In genomic region chr7:79710130-79710607, GRCm38 (mm10) we compare ENCODE assay signal across 8 mouse cellular contexts. TPM values are rescaled to one million over a fixed set of nuclear protein-coding genes. Genes with fewer than 3 reads are reported as not detected.
A peak's percentile ranks its signal among the peaks of the same experiment; 100 is the strongest.
DNase-seq lines count a peak whose midpoint lies in the region; ATAC-seq and TF ChIP-seq lines count a peak whose summit lies in the region.

No protein-coding gene starts in this region.

- H3K9ac ChIP-seq in lung, embryonic 16.5 days (ENCODE audit: low read length): peak overlapping the region; percentile 57
- peak overlapping the region; percentile 43 for H3K9ac ChIP-seq in midbrain, embryonic 12.5 days (replicated peaks)

- H3K4me1 ChIP-seq in lung, embryonic 16.5 days (replicated peaks; ENCODE audit: control insufficient read depth, insufficient read depth, low read length): peaks cover 6% of the 10 kb centered on the region; the same call in 1 of the 2 replicates
- H3K4me1 ChIP-seq in midbrain, embryonic 12.5 days: peaks cover 20% of the 10 kb centered on the region

- 2% methylated on average over 45 of the region's 55 CpGs for WGBS in lung, embryonic 16.5 days
- 1% methylated on average over 55 of the region's 55 CpGs for WGBS in midbrain, embryonic 12.5 days

- H3K4me3 ChIP-seq in lung, embryonic 16.5 days (ENCODE audit: low read length): peak overlapping the region; percentile 50
- H3K4me3 ChIP-seq in layer of hippocampus, adult 2 months: peak overlapping the region; percentile 56
- peak overlapping the region; percentile 39 for H3K4me3 ChIP-seq in midbrain, embryonic 12.5 days

- ATAC-seq in lung, embryonic 16.5 days (ENCODE audit: low read depth): peak; percentile 83
- peak; percentile 90 for ATAC-seq in frontal cortex, adult (ENCODE audit: low TSS enrichment)
- peak; percentile 89 for ATAC-seq in midbrain, embryonic 12.5 days (ENCODE audit: low FRiP score, low read depth)

- H3K4me2 ChIP-seq in lung, embryonic 16.5 days (ENCODE audit: low read depth, low read length): peak overlapping the region; percentile 77
- peak overlapping the region; percentile 55 for H3K4me2 ChIP-seq in midbrain, embryonic 12.5 days (replicated peaks)

- no peak for DNase-seq in lung, postnatal 36 days
- peak; percentile 85 for DNase-seq in cerebellum, postnatal 10 days
- DNase-seq in layer of hippocampus, adult 2 months (ENCODE audit: low spot score in 2 of 2): peak in 1 of 2 experiments; percentile 66
- peak; percentile 57 for DNase-seq in testis, postnatal 14 days (ENCODE audit: low spot score)
- DNase-seq in adipocyte (ENCODE audit: low spot score): no peak

- no peaks in the 10 kb centered on the region for H3K36me3 ChIP-seq in lung, embryonic 16.5 days (ENCODE audit: control insufficient read depth, insufficient read depth, low read length)
- peaks cover 18% of the 10 kb centered on the region for H3K36me3 ChIP-seq in midbrain, embryonic 12.5 days

- peak; percentile 78 for TF ChIP-seq CTCF in layer of hippocampus, adult 2 months (conservative IDR thresholded peaks at IDR 0.05)

- H3K27ac ChIP-seq in lung, embryonic 16.5 days (ENCODE audit: low read length): no peak overlapping the region
- H3K27ac ChIP-seq in layer of hippocampus, adult 2 months: peak overlapping the region; percentile 68
- H3K27ac ChIP-seq in midbrain, embryonic 12.5 days (replicated peaks): no peak overlapping the region

- no peaks in the 10 kb centered on the region for H3K9me3 ChIP-seq in lung, embryonic 16.5 days (ENCODE audit: control insufficient read depth, low read length)
- no peaks in the 10 kb centered on the region for H3K9me3 ChIP-seq in midbrain, embryonic 12.5 days

- peaks cover 14% of the 10 kb centered on the region; the same call in 1 of the 2 replicates for H3K27me3 ChIP-seq in lung, embryonic 16.5 days (ENCODE audit: control insufficient read depth, insufficient read depth, low read depth, low read length)
- peaks cover 30% of the 10 kb centered on the region for H3K27me3 ChIP-seq in midbrain, embryonic 12.5 days

RNA-seq across cellular contexts. Expression of gene Kif7, which starts 5.4 kb away (rescaled TPM):
- 3.2 and 3.7 TPM in 2 replicates for polyA plus RNA-seq in lung, embryonic 16.5 days (2015; fragmentation: Nextera tagmentation; extraction: Ambion mirVana)
- total RNA-seq in layer of hippocampus, adult 2 months (2021): 1 to 10 TPM; 2.0 to 2.4 TPM
- 7.2 and 7.5 TPM in 2 replicates for polyA plus RNA-seq in midbrain, embryonic 12.5 days (2016; fragmentation: Nextera tagmentation; extraction: Ambion mirVana)

RNA-seq across cellular contexts. Expression of gene Plin1, which starts 22.5 kb away (rescaled TPM):
- 0.21 TPM in 1 of 2 replicates, not detected in the other for polyA plus RNA-seq in lung, embryonic 16.5 days (2015; fragmentation: Nextera tagmentation; extraction: Ambion mirVana)
- total RNA-seq in layer of hippocampus, adult 2 months (2021): under 1 TPM; 0.26 to 0.27 TPM
- polyA plus RNA-seq in midbrain, embryonic 12.5 days (2016; fragmentation: Nextera tagmentation; extraction: Ambion mirVana): not detected in 2 replicates

RNA-seq across cellular contexts. Expression of gene Pex11a, which starts 32.8 kb away (rescaled TPM):
- 10.0 and 14.5 TPM in 2 replicates for polyA plus RNA-seq in lung, embryonic 16.5 days (2015; fragmentation: Nextera tagmentation; extraction: Ambion mirVana)
- total RNA-seq in layer of hippocampus, adult 2 months (2021): 10 to 100 TPM; 12.1 to 13.2 TPM
- 8.1 and 8.8 TPM in 2 replicates for polyA plus RNA-seq in midbrain, embryonic 12.5 days (2016; fragmentation: Nextera tagmentation; extraction: Ambion mirVana)

RNA-seq across cellular contexts. Expression of gene Wdr93, which starts 32.8 kb away (rescaled TPM):
- polyA plus RNA-seq in lung, embryonic 16.5 days (2015; fragmentation: Nextera tagmentation; extraction: Ambion mirVana): 0.88 and 1.7 TPM in 2 replicates
- total RNA-seq in layer of hippocampus, adult 2 months (2021): under 1 TPM in 1 of 2 experiments, not detected in 1; 0.36 TPM
- polyA plus RNA-seq in midbrain, embryonic 12.5 days (2016; fragmentation: Nextera tagmentation; extraction: Ambion mirVana): 0.13 and 0.34 TPM in 2 replicates

RNA-seq across cellular contexts. Expression of gene Ticrr, which starts 50.2 kb away (rescaled TPM):
- polyA plus RNA-seq in lung, embryonic 16.5 days (2015; fragmentation: Nextera tagmentation; extraction: Ambion mirVana): 7.8 and 9.3 TPM in 2 replicates
- under 1 TPM; 0.12 to 0.23 TPM for total RNA-seq in layer of hippocampus, adult 2 months (2021)
- polyA plus RNA-seq in midbrain, embryonic 12.5 days (2016; fragmentation: Nextera tagmentation; extraction: Ambion mirVana): 14.4 and 15.0 TPM in 2 replicates

Comparison
In these comparisons a context has a peak if more than half of its experiments do, and no peak if none do; other contexts are left out.
1. DNase-seq: peak in cerebellum, postnatal 10 days (2 of 2) and testis, postnatal 14 days (single experiment); none in lung, postnatal 36 days (single experiment) and adipocyte (single experiment).
2. Peak in every context shown above with its lines, with median percentiles within 50 percentile points of each other: ATAC-seq and H3K4me3 ChIP-seq.